Mouse (Mus musculus) myocyte (in vitro differentiated cells): ENCODE measurements around the gene Mcf2l. TPM values are rescaled to one million over a fixed set of nuclear protein-coding genes. Genes with fewer than 3 reads are reported as not detected.

Experiments
- H3K27me3 ChIP-seq: one replicate; pipeline ENCODE4 v1.6.1; 2011; ENCODE audit not compliant: control insufficient read depth, insufficient read depth, insufficient read length
- H3K36me3 ChIP-seq: one replicate; pipeline ENCODE4 v1.6.1; 2011; ENCODE audit not compliant: control insufficient read depth, insufficient read depth
- H3K4me2 ChIP-seq: one replicate; pipeline ENCODE4 v1.6.1; 2011; ENCODE audit warnings: low read depth, control low read depth
- H3K4me3 ChIP-seq: one replicate; pipeline ENCODE4 v1.5.1; 2011; ENCODE audit warnings: mild to moderate bottlenecking, control low read depth, moderate library complexity
- H3K79me2 ChIP-seq: one replicate; pipeline ENCODE4 v1.6.1; 2011; ENCODE audit not compliant: control insufficient read depth, insufficient read depth
- H3ac ChIP-seq: one replicate; pipeline ENCODE4 v1.6.1; 2011; ENCODE audit not compliant: control insufficient read depth, insufficient read length
- CEBPB ChIP-seq: IDR thresholded peaks from 2 replicates; pipeline ENCODE4 v1.6.1; 2011; ENCODE audit warnings: mild to moderate bottlenecking, moderate library complexity; ENCODE audit not compliant: poor library complexity, insufficient read depth, severe bottlenecking
- E2F4 ChIP-seq: IDR thresholded peaks from one replicate; pipeline ENCODE4 v1.6.1; 2011; ENCODE audit warnings: mild to moderate bottlenecking, control low read depth, moderate library complexity; ENCODE audit not compliant: insufficient read depth
- MAX ChIP-seq: IDR thresholded peaks from one replicate; pipeline ENCODE4 v1.6.1; 2011; ENCODE audit warnings: low read depth, mild to moderate bottlenecking, control low read depth
- MYOD1 ChIP-seq, 3 experiments: IDR thresholded peaks; one replicate each; pipeline ENCODE4 v1.6.1; 2011; ENCODE audit warnings: control low read depth in 2 of 3, low read depth in 2 of 3, mild to moderate bottlenecking in 2 of 3, moderate library complexity in 1 of 3; ENCODE audit not compliant: insufficient read length in 2 of 3, control insufficient read depth in 1 of 3
- MYOG ChIP-seq, 3 experiments: IDR thresholded peaks; one replicate each; pipeline ENCODE4 v1.6.1; 2011; ENCODE audit warnings: control low read depth in 2 of 3, low read depth in 2 of 3, mild to moderate bottlenecking in 2 of 3; ENCODE audit not compliant: insufficient read length in 2 of 3, control insufficient read depth in 1 of 3, insufficient read depth in 1 of 3
- POLR2A ChIP-seq: IDR thresholded peaks from one replicate; pipeline ENCODE4 v1.6.1; 2011; ENCODE audit warnings: low read depth, mild to moderate bottlenecking, control low read depth, moderate library complexity; ENCODE audit not compliant: insufficient read length
- POLR2AphosphoS2 ChIP-seq: IDR thresholded peaks from one replicate; pipeline ENCODE4 v1.6.1; 2011; ENCODE audit warnings: low read depth, control low read depth; ENCODE audit not compliant: insufficient read length
- REST ChIP-seq: IDR thresholded peaks from one replicate; pipeline ENCODE4 v1.6.1; 2011; ENCODE audit warnings: mild to moderate bottlenecking, control low read depth, moderate library complexity; ENCODE audit not compliant: insufficient read depth, insufficient read length
- SRF ChIP-seq: IDR thresholded peaks from one replicate; pipeline ENCODE4 v1.6.1; 2011; ENCODE audit warnings: low read depth; ENCODE audit not compliant: control insufficient read depth, insufficient read length
- TCF12 ChIP-seq: IDR thresholded peaks from one replicate; pipeline ENCODE4 v1.6.1; 2011; ENCODE audit warnings: mild to moderate bottlenecking, control low read depth; ENCODE audit not compliant: poor library complexity, insufficient read depth, severe bottlenecking
- TCF3 ChIP-seq: IDR thresholded peaks from one replicate; pipeline ENCODE4 v1.6.1; 2011; ENCODE audit warnings: low read depth, control low read depth; ENCODE audit not compliant: insufficient read length
- USF1 ChIP-seq: IDR thresholded peaks from one replicate; pipeline ENCODE4 v1.6.1; 2011; ENCODE audit warnings: low read depth, mild to moderate bottlenecking, control low read depth, moderate library complexity
- polyA plus RNA-seq: library from polyadenylated mRNA; unstranded; fragments of >200 nt; fragmentation: generic; extraction: Trizol; gene quantifications from one replicate; pipeline ENCODE4 v1.2.1, GENCODE M21; 2012; ENCODE audit warnings: missing spikeins

Gene Mcf2l
- polyA plus RNA-seq, 1 experiment, result 1.2 TPM

GRCm38 (mm10) chr8:12871461-12871860 lies 2.1 kb upstream of the Mcf2l start:
- Histone ChIP-seq H3ac (no peak overlapping the region), H3K4me2 (no peak overlapping the region), H3K4me3 (no peak overlapping the region), H3K79me2 (no peaks in the 10 kb centered on the region), H3K27me3 (peaks cover 26% of the 10 kb centered on the region), H3K36me3 (no peaks in the 10 kb centered on the region)
- TF ChIP-seq E2F4, result no peak
- TF ChIP-seq MAX, result no peak
- TF ChIP-seq POLR2AphosphoS2, result no peak
- no peak for TF ChIP-seq TCF3
- no peak for TF ChIP-seq CEBPB
- no peak for TF ChIP-seq MYOG (IDR thresholded peaks at IDR 0.05; ENCODE audit: control insufficient read depth in 1 of 3, insufficient read depth in 1 of 3, insufficient read length in 2 of 3, low read depth in 2 of 3)
- no peak for TF ChIP-seq TCF12
- TF ChIP-seq USF1, result no peak
- no peak for TF ChIP-seq SRF

GRCm38 (mm10) chr8:12872983-12873356 lies 636 bp upstream of the Mcf2l start:
- TF ChIP-seq REST (no peak), TCF3 (no peak), POLR2AphosphoS2 (no peak), TCF12 (no peak), SRF (no peak), CEBPB (no peak), MYOG (IDR thresholded peaks at IDR 0.05; ENCODE audit: control insufficient read depth in 1 of 3, insufficient read depth in 1 of 3, insufficient read length in 2 of 3, low read depth in 2 of 3) (no peak), POLR2A (no peak), E2F4 (no peak), MYOD1 (IDR thresholded peaks at IDR 0.05; ENCODE audit: control insufficient read depth in 1 of 3, insufficient read length in 2 of 3, low read depth in 2 of 3) (no peak), MAX (no peak), USF1 (no peak)

GRCm38 (mm10) chr8:12874194-12874791 lies 687 bp downstream of the Mcf2l start:
- Histone ChIP-seq H3K27me3 (peaks cover 38% of the 10 kb centered on the region), H3K79me2 (no peaks in the 10 kb centered on the region), H3K4me3 (peak overlapping the region; percentile 9), H3ac (no peak overlapping the region), H3K36me3 (no peaks in the 10 kb centered on the region), H3K4me2 (peak overlapping the region; percentile 57)
- no peak for TF ChIP-seq REST
- TF ChIP-seq E2F4, result no peak
- TF ChIP-seq MAX, result no peak
- no peak for TF ChIP-seq CEBPB
- no peak for TF ChIP-seq POLR2AphosphoS2

More at GRCm38 (mm10) chr8:12872983-12873356, 636 bp upstream of the Mcf2l start:
- Histone ChIP-seq H3ac (no peak overlapping the region), H3K4me3 (peak overlapping the region; percentile 9), H3K4me2 (peak overlapping the region; percentile 57), H3K36me3 (no peaks in the 10 kb centered on the region), H3K79me2 (no peaks in the 10 kb centered on the region), H3K27me3 (peaks cover 35% of the 10 kb centered on the region)

- H3K79me2 ChIP-seq, result no peaks in the 10 kb centered on the region
- H3ac ChIP-seq, result no peak overlapping the region
- H3K4me3 ChIP-seq, result no peak overlapping the region
- no peak overlapping the region for H3K4me2 ChIP-seq
- TF ChIP-seq E2F4, result no peak
- TF ChIP-seq REST, result no peak
- TF ChIP-seq MAX, result no peak
- TF ChIP-seq SRF, result no peak
- no peak for TF ChIP-seq MYOG (IDR thresholded peaks at IDR 0.05; ENCODE audit: control insufficient read depth in 1 of 3, insufficient read depth in 1 of 3, insufficient read length in 2 of 3, low read depth in 2 of 3)
- TF ChIP-seq USF1, result no peak
- TF ChIP-seq POLR2A, result no peak
- peaks cover 43% of the 10 kb centered on the region for H3K27me3 ChIP-seq
- no peaks in the 10 kb centered on the region for H3K36me3 ChIP-seq
These were observed 1.4 kb downstream of the Mcf2l start for GRCm38 (mm10) chr8:12874971-12875370.

- Histone ChIP-seq H3K27me3 (peaks cover 46% of the 10 kb centered on the region), H3K36me3 (no peaks in the 10 kb centered on the region), H3ac (no peak overlapping the region), H3K79me2 (no peaks in the 10 kb centered on the region), H3K4me2 (no peak overlapping the region), H3K4me3 (no peak overlapping the region)
- TF ChIP-seq MYOD1 (IDR thresholded peaks at IDR 0.05; ENCODE audit: control insufficient read depth in 1 of 3, insufficient read length in 2 of 3, low read depth in 2 of 3) (no peak), E2F4 (no peak), POLR2A (no peak), MAX (no peak), CEBPB (no peak), SRF (no peak), TCF12 (no peak), REST (no peak), POLR2AphosphoS2 (no peak), MYOG (IDR thresholded peaks at IDR 0.05; ENCODE audit: control insufficient read depth in 1 of 3, insufficient read depth in 1 of 3, insufficient read length in 2 of 3, low read depth in 2 of 3) (no peak), TCF3 (no peak), USF1 (no peak)
These were observed 3.5 kb downstream of the Mcf2l start for GRCm38 (mm10) chr8:12877126-12877525.
